Mouse (Mus musculus) intestine, embryonic 16.5 days (tissue): ENCODE data around the gene Sgpp1. TPM values are rescaled to one million over a fixed set of nuclear protein-coding genes. Genes with fewer than 3 reads are reported as not detected.

Experiments
- ATAC-seq: fragments of 200-750 bp; cut with Nextera tagmentation; 2 replicates; pipeline ENCODE4 v1.8.0; 2017; ENCODE audit warnings: moderate TSS enrichment, moderate library complexity
- H3K27ac ChIP-seq: fragments of 300-500 bp; sonication (generic); 2 replicates; pipeline ENCODE4 v1.5.1; 2014; ENCODE audit warnings: mild to moderate bottlenecking, low read length
- H3K27me3 ChIP-seq: fragments of 300-500 bp; sonication (generic); replicated peaks from 2 replicates; pipeline ENCODE4 v1.6.1; 2014; ENCODE audit warnings: low read length, control low read depth, mixed read lengths; ENCODE audit not compliant: control insufficient read depth, insufficient read depth
- H3K36me3 ChIP-seq: fragments of 300-500 bp; sonication (generic); 2 replicates; pipeline ENCODE4 v1.6.1; 2014; ENCODE audit warnings: low read length, control low read depth; ENCODE audit not compliant: control insufficient read depth, insufficient read depth
- H3K4me1 ChIP-seq: fragments of 300-500 bp; sonication (generic); 2 replicates; pipeline ENCODE4 v1.6.1; 2014; ENCODE audit warnings: low read length, control low read depth, mixed read lengths; ENCODE audit not compliant: control insufficient read depth, insufficient read depth
- H3K4me2 ChIP-seq: fragments of 300-500 bp; sonication (generic); 2 replicates; pipeline ENCODE4 v1.6.1; 2014; ENCODE audit warnings: low read depth, low read length, control low read depth
- H3K4me3 ChIP-seq: fragments of 300-500 bp; sonication (generic); 2 replicates; pipeline ENCODE4 v1.5.1; 2014; ENCODE audit warnings: mild to moderate bottlenecking, low read length
- H3K9ac ChIP-seq: fragments of 300-500 bp; sonication (generic); 2 replicates; pipeline ENCODE4 v1.6.1; 2014; ENCODE audit warnings: low read depth, low read length
- H3K9me3 ChIP-seq: fragments of 300-500 bp; sonication (generic); 2 replicates; pipeline ENCODE4 v1.6.1; 2016; ENCODE audit warnings: low read length, control low read depth; ENCODE audit not compliant: control insufficient read depth
- WGBS: fragments of 180-500 bp; shearing (Covaris S2); extraction: QIAGEN DNeasy Blood & Tissue Kit; methylation state at CpG from one replicate; pipeline ENCODE4 v1.1.7; 2014; 5-methylcytosine and 5-hydroxymethylcytosine counted together
- polyA plus RNA-seq: library from polyadenylated mRNA; unstranded; fragments of >200 nt; fragmentation: Nextera tagmentation; extraction: Ambion mirVana; gene quantifications from 2 replicates; pipeline ENCODE4 v1.2.1, GENCODE M21; 2015

The Sgpp1 gene
- polyA plus RNA-seq, 1 experiment from 2014 or later: 9.6 TPM

DNA sequence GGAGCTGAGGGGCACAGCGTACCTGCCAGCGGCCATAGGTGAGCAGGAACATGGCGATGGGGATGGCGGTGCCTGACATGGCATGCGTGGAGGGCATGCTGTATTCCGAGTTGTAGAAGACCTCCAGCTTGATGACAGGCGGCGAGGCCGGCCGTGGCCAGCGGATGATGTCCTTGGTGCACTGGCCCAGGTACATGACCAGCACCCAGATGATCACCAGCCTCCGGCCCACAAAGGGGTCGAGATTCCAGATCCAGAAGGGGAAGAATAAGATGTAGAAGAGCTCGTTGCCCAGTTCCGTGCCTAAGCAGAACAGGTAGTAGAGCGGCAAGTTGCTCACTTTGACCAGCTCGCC lies 661 bp downstream of the Sgpp1 start:
- ATAC-seq: peak; percentile 32
- peak overlapping the region; percentile 68; the same call in 1 of the 2 replicates for H3K27ac ChIP-seq
- peak overlapping the region; percentile 96 for H3K4me2 ChIP-seq
- 2% methylated on average over 17 of the region's 17 CpGs for WGBS
- H3K27me3 ChIP-seq: no peaks in the 10 kb centered on the region
- peak overlapping the region; percentile 86 for H3K4me3 ChIP-seq
- peaks cover 16% of the 10 kb centered on the region for H3K4me1 ChIP-seq
- no peaks in the 10 kb centered on the region for H3K9me3 ChIP-seq
- H3K36me3 ChIP-seq: no peaks in the 10 kb centered on the region
- H3K9ac ChIP-seq: peak overlapping the region; percentile 87

DNA sequence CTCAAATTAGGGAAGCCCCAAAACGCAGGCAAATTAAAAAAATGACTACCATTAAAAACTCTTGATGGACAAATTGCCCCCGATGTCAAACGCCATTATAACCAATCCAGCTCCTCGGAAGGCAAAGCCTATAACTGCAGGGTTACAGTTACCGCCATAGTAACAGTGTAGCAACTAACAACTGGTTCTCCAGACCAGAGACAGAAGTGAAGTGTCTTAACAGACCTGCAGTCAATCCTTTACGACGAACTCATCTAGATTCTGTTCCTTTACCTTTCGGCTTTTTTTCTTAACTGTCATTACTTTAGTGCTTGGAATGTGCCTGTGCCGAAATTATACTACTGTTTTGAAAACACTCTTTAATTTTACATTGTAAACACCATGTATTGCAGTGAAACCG lies 1.4 kb downstream of the Sgpp1 start:
- ATAC-seq: no peak
- Histone ChIP-seq H3K9me3 (no peaks in the 10 kb centered on the region), H3K27ac (no peak overlapping the region), H3K4me3 (peak overlapping the region; percentile 86), H3K4me1 (peaks cover 16% of the 10 kb centered on the region), H3K27me3 (no peaks in the 10 kb centered on the region), H3K9ac (peak overlapping the region; percentile 87), H3K4me2 (peak overlapping the region; percentile 96), H3K36me3 (no peaks in the 10 kb centered on the region)
- 14% methylated on average over 10 of the region's 10 CpGs for WGBS

DNA sequence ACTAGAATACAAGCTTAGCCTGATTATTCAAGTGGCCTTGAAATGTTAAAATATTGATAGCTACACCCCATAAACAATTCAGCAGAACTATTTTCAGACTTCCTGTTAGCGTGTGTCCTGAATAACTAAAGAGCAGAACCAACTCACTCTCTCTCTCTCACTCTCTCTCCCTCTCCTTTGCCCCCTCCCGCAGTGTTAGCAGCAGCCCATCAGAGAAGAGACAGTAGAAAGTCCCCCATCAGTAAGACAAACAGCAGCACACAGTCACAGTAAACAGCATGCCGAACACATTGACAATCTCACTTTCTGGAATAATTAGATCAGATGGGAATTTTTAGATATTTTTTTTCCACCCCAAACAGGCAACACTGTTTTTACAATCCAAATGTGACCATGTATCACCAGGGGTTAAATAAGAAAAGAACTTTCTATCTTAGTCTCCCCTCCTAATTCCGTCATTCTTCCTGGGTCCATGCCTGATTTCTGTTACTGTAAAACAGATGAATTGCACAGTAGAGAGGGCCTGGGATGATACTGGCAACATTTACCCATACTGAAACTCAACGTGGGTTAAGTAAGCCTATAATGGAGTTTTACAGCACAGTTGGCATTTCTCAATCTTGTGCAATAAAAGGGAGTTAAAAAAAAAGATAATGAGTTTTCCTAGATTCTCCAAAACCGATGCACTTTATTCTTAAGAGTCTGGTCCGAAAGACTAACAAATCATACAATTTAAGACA lies 2.0 kb downstream of the Sgpp1 start:
- H3K36me3 ChIP-seq: no peaks in the 10 kb centered on the region
- H3K9ac ChIP-seq: no peak overlapping the region
- H3K27ac ChIP-seq: no peak overlapping the region
- no peaks in the 10 kb centered on the region for H3K27me3 ChIP-seq
- H3K4me3 ChIP-seq: peak overlapping the region; percentile 31
- 23% methylated on average over 7 of the region's 7 CpGs for WGBS
- no peaks in the 10 kb centered on the region for H3K9me3 ChIP-seq
- H3K4me1 ChIP-seq: peaks cover 16% of the 10 kb centered on the region
- peak overlapping the region; percentile 96 for H3K4me2 ChIP-seq
- ATAC-seq: no peak

DNA sequence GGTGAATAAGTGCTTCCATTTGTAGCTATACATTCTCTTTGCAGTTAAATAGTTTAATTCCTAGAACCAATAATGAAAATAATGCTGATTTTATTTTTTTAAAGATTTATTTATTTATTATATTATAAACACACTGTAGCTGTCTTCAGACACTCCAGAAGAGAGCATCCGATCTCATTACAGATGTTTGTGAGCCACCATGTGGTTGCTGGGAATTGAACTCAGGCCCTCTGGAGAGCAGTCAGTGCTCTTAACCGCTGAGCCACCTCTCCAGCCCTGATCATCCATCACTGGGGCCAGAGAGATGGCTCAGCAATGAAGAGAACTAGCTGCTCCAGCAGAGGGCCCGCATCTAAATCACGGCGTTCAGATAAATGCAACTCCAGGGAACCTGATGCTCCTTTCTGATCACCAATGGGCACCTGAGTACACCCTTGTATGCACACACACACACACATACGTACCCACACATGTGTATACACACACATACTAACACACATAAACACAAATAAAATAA lies 3.5 kb downstream of the Sgpp1 start:
- WGBS: 62% methylated on average over 6 of the region's 6 CpGs
- ATAC-seq: no peak
- no peak overlapping the region for H3K9ac ChIP-seq
- no peak overlapping the region for H3K4me3 ChIP-seq
- H3K4me1 ChIP-seq: peaks cover 16% of the 10 kb centered on the region
- no peaks in the 10 kb centered on the region for H3K36me3 ChIP-seq
- H3K9me3 ChIP-seq: no peaks in the 10 kb centered on the region
- H3K4me2 ChIP-seq: no peak overlapping the region
- no peak overlapping the region for H3K27ac ChIP-seq
- H3K27me3 ChIP-seq: no peaks in the 10 kb centered on the region

DNA sequence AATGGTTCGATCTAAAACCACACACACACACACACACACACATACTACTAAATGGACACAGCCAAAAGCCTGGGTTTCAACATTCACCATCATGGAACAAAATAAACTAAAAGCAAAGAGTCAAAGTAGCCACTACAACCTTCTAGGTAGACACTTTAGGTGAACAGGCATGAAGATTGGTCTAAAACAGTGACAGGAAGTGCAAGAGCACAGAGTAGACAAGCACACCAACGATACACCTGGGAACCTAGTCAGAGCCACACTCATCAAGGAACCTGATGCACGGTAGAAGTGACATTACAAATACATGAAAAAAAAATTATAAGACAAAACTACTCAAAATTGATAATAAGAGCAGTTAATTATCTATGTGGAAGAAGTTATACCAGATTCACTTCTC lies 4.0 kb downstream of the Sgpp1 start:
- H3K27me3 ChIP-seq: no peaks in the 10 kb centered on the region
- no peak overlapping the region for H3K4me2 ChIP-seq
- ATAC-seq: no peak
- no peak overlapping the region for H3K4me3 ChIP-seq
- H3K4me1 ChIP-seq: peaks cover 16% of the 10 kb centered on the region
- no peaks in the 10 kb centered on the region for H3K9me3 ChIP-seq
- WGBS: 86% methylated on average over 3 of the region's 3 CpGs
- no peaks in the 10 kb centered on the region for H3K36me3 ChIP-seq
- H3K27ac ChIP-seq: no peak overlapping the region
- no peak overlapping the region for H3K9ac ChIP-seq

DNA sequence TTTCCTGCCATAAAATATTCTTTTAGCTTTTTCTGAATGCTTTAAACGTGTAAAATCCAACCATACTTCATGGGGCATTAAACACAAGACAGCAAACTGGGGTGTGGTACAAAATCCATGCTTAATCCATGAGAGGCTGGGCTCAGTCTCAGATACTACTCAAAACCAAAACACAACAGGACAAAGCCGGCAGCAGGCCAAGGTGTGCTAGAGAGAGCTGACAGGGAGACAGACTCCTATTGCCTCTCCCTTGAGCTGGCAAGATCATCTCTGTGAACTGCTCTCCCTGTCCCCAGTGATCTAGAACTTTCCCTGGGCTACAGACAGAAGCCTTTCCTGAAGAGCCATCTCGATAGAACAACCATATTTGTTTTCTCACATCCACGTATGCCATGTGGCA lies 5.1 kb downstream of the Sgpp1 start:
- no peaks in the 10 kb centered on the region for H3K27me3 ChIP-seq

DNA sequence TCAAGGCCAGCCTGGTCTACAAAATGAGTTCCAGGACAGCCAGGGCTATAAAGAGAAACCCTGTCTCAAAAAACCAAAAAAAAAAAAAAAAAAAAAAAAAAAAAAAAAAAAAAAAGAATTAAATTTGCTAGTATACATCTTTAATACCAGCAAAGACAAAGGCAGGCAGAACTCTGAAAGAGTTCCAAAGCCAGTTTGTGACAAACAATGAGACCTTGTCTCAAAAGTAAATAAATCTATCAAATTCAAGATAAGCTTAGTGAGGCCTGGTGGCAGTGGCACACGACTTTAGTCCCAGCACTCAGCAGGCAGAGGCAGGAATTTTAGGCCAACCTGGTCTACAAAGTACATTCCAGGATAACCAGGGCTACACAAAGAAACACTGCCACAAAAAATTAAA lies 5.7 kb downstream of the Sgpp1 start:
- no peak for ATAC-seq
- 42% methylated on average over 1 of the region's 1 CpGs for WGBS
- Histone ChIP-seq H3K4me3 (no peak overlapping the region), H3K27ac (no peak overlapping the region), H3K9ac (no peak overlapping the region), H3K9me3 (no peaks in the 10 kb centered on the region), H3K4me2 (no peak overlapping the region), H3K4me1 (peaks cover 16% of the 10 kb centered on the region), H3K27me3 (no peaks in the 10 kb centered on the region), H3K36me3 (no peaks in the 10 kb centered on the region)

More for the DNA sequence above, 5.1 kb downstream of the Sgpp1 start:
- 85% methylated on average over 4 of the region's 4 CpGs for WGBS
- peaks cover 16% of the 10 kb centered on the region for H3K4me1 ChIP-seq
- no peaks in the 10 kb centered on the region for H3K36me3 ChIP-seq
- H3K9ac ChIP-seq: no peak overlapping the region
- no peak for ATAC-seq
- no peak overlapping the region for H3K4me2 ChIP-seq
- H3K4me3 ChIP-seq: no peak overlapping the region
- H3K27ac ChIP-seq: no peak overlapping the region
- H3K9me3 ChIP-seq: no peaks in the 10 kb centered on the region

DNA sequence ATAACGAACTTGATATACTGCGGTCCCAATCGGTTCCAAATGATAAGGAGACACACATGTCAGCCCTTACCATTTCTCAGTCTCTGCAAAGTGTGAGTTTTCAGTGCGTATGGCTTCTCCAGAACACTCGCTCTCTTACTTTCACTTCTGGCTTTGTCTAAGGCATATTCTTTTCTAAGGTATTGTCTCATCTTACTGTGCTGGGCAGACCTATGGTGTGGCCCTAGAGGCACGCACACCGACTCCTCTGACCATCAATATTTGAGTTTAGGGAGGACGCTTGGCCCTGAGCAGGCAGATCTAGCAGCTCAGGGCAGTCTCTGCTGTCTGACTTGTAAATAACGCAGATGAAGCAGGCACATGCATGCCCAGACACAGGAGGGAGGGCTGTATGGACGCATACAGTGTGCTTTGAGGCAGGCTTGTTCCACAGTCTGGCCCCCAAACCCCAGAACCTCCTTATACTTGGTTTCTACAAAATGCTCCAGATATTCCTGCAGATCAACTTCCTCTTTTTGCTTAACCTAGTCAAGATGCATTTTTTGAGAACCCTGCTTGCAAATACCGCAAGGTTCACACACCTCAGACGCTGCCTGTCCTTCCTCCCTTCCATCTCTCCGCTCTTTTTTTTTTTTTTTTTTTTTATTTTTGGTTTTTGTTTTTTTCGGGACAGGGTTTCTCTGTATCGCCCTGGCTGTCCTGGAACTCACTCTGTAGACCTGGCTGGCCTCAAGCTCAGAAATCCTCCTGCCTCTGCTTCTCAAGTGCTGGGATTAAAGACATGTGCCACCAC lies 8.0 kb downstream of the Sgpp1 start:
- H3K27me3 ChIP-seq: no peaks in the 10 kb centered on the region
- H3K9me3 ChIP-seq: no peaks in the 10 kb centered on the region
- H3K36me3 ChIP-seq: no peaks in the 10 kb centered on the region
- H3K27ac ChIP-seq: no peak overlapping the region
- H3K4me1 ChIP-seq: peaks cover 7% of the 10 kb centered on the region; the same call in 1 of the 2 replicates
- no peak overlapping the region for H3K4me3 ChIP-seq
- no peak overlapping the region for H3K9ac ChIP-seq
- 84% methylated on average over 15 of the region's 15 CpGs for WGBS
- no peak for ATAC-seq
- no peak overlapping the region for H3K4me2 ChIP-seq

DNA sequence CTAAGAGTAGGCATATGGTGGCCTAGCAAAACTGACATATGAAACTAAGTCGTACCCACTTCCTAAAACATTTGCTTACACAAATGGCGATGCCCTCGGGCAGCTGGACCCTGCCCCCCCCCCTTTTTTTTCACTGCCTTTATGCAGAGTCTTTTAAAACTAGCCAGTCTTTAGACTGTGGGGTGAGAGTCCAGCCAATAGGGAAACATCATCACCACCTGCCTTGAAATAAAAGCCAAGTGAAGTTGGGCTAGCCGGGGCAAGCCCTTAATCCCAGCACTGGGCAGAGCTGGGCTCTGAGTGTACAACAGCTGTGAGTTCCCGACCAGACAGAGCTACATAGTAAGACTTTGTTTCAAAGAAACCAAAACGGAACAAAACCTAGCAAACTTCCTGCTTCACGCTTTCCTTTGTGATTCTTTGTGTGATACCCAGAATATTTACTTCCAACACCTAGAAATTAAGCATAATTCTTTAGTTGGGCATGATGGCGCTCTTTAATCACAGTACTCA lies 9.1 kb downstream of the Sgpp1 start:
- no peak overlapping the region for H3K4me3 ChIP-seq
- H3K27me3 ChIP-seq: no peaks in the 10 kb centered on the region
- no peak overlapping the region for H3K4me2 ChIP-seq
- no peaks in the 10 kb centered on the region for H3K36me3 ChIP-seq
- ATAC-seq: no peak
- no peak overlapping the region for H3K9ac ChIP-seq
- 0 out of 2 replicates have a peak, but pooled peaks cover 3% of the 10 kb centered on the region for H3K4me1 ChIP-seq
- no peaks in the 10 kb centered on the region for H3K9me3 ChIP-seq
- 85% methylated on average over 8 of the region's 8 CpGs for WGBS
- no peak overlapping the region for H3K27ac ChIP-seq
